Mouse (Mus musculus): ENCODE measurements around the gene Gm28961. TPM values are rescaled to one million over a fixed set of nuclear protein-coding genes. Genes with fewer than 3 reads are reported as not detected.
"Not testable (repeated sequence)": the region's sequence is repeated elsewhere in the genome, so short reads cannot be mapped to it uniquely, and the experiment has no call there.

Gene Gm28961
- total RNA-seq (2018; cell fraction: chromatin; rRNA removed), result not detected
- not detected for total RNA-seq (2018; cell fraction: cytosol; rRNA removed)
- total RNA-seq (2018; cell fraction: nucleus; rRNA removed), result not detected
- polyA plus RNA-seq (2018), result not detected in 3 replicates

- no CpG with 5 or more reads among the region's 6 CpGs for WGBS (ENCODE audit: missing documents)
- not testable (repeated sequence) for H3K27ac ChIP-seq; H3K4me3 ChIP-seq (ENCODE audit: inconsistent target); H3K79me2 ChIP-seq (ENCODE audit: inconsistent target); H3K36me3 ChIP-seq (ENCODE audit: inconsistent target)
Observed at GRCm38 (mm10) chrY:57705397-57705796, at the start of gene Gm28961. Gm28961 (plus strand) TSS chrY:57705697.

Other genes starting within 250 kb of the Gm28961 start
- not detected in 3 replicates for gene Gm21943, start 172.0 kb upstream of the Gm28961 start, polyA plus RNA-seq (2018)

Data from macrophage (primary cell).